Mouse (Mus musculus): ENCODE measurements around the gene Tcf7l2. TPM values are rescaled to one million over a fixed set of nuclear protein-coding genes. Genes with fewer than 3 reads are reported as not detected.

Tcf7l2 gene
- total and polyA plus RNA-seq, 2 experiments from 2014 or later: 3.9 to 71.6 TPM

DNA sequence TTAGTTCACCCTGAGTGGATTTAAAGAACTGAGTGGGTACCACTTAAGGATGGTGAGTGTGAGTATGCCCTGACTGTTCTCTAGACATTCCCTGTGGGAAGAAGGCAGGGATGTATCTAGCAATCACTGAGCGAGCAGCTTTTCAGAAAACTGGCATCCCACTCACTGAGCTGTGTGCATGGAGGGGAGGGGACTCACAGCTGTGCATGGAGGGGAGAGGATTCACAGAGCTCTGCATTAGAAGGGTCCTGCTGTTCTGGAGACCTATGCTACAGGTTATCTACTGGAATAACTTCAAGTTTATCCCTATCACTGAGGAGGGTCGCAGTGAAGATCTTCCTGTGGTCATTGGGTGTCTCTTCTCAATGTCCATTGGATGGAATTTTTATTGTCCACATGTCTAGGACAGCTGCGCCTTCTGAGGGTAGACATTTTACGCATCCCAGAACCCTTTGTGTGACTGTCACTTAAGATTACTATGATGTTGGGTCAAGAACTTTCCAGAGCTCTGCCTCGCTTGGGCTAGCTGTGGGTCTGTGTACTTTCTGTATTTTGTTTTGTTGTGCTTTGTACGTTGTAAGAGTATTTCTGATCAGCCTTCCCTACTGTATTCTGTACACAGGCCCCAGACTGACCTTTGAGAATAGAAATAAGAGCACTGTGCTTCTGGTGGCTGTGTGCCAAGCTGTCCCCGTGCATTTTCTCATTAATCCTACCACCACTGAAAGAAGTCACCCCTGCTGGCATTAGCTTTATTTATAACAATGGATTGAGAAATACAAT, 192.5 kb downstream of the Tcf7l2 start:
- no peak overlapping the region for H3K4me2 ChIP-seq (ENCODE audit: low read depth, low read length)
- no peak overlapping the region for H3K4me3 ChIP-seq (ENCODE audit: low read length)
- no peaks in the 10 kb centered on the region for H3K27me3 ChIP-seq (ENCODE audit: insufficient read depth, low read length)
- ATAC-seq (0 out of 2 replicates have a peak, but pooled peaks have one; percentile 24), DNase-seq (ENCODE audit: low spot score) (peak; percentile 20)
- 36% methylated on average over 7 of the region's 7 CpGs for WGBS
- H3K9ac ChIP-seq (replicated peaks; ENCODE audit: low read length): no peak overlapping the region
- no peaks in the 10 kb centered on the region for H3K4me1 ChIP-seq (ENCODE audit: insufficient read depth, low read length)
- H3K27ac ChIP-seq: no peak overlapping the region
- TF ChIP-seq CTCF (IDR thresholded peaks at IDR 0.05; ENCODE audit: low read depth): no peak
- H3K36me3 ChIP-seq (ENCODE audit: insufficient read depth, low read length): no peaks in the 10 kb centered on the region
- H3K9me3 ChIP-seq (ENCODE audit: low read length): no peaks in the 10 kb centered on the region

GRCm38 (mm10) chr19:55934730-55935003, 193.0 kb downstream of the Tcf7l2 start:
- WGBS: 67% methylated on average over 3 of the region's 3 CpGs
- no peak overlapping the region for H3K4me2 ChIP-seq (ENCODE audit: low read depth, low read length)
- H3K4me1 ChIP-seq (ENCODE audit: insufficient read depth, low read length): no peaks in the 10 kb centered on the region
- no peaks in the 10 kb centered on the region for H3K9me3 ChIP-seq (ENCODE audit: low read length)
- no peak for TF ChIP-seq CTCF (IDR thresholded peaks at IDR 0.05; ENCODE audit: low read depth)
- no peaks in the 10 kb centered on the region for H3K36me3 ChIP-seq (ENCODE audit: insufficient read depth, low read length)
- no peak overlapping the region for H3K4me3 ChIP-seq (ENCODE audit: low read length)
- H3K27me3 ChIP-seq (ENCODE audit: insufficient read depth, low read length): no peaks in the 10 kb centered on the region
- H3K27ac ChIP-seq: no peak overlapping the region
- H3K9ac ChIP-seq (replicated peaks; ENCODE audit: low read length): no peak overlapping the region
- DNase-seq (ENCODE audit: low spot score) (no peak), ATAC-seq (no peak)

DNA sequence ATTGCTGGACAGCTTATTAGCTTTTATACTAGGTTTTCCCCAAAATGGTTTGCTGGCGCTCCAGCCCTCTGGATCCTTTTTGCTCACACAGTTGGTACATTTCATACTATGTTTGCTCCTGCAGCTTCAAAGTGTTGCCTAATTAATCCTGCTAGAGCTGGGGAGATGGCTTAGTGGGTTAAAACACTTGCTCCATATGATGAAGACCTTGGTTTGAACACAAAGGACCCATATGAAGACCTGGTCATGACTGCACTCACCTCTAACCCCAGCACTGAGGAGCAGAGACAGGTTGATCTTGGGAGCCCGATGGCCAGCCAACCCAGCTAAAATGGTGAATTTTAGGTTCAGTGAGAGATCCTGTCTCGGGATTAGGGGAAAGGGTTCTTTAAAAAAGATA, 195.4 kb downstream of the Tcf7l2 start:
- Histone ChIP-seq H3K4me1 (ENCODE audit: insufficient read depth, low read length) (peaks cover 9% of the 10 kb centered on the region; the same call in 1 of the 2 replicates), H3K9ac (replicated peaks; ENCODE audit: low read length) (no peak overlapping the region), H3K4me2 (ENCODE audit: low read depth, low read length) (no peak overlapping the region), H3K36me3 (ENCODE audit: insufficient read depth, low read length) (no peaks in the 10 kb centered on the region), H3K27me3 (ENCODE audit: insufficient read depth, low read length) (no peaks in the 10 kb centered on the region), H3K9me3 (ENCODE audit: low read length) (no peaks in the 10 kb centered on the region), H3K4me3 (ENCODE audit: low read length) (no peak overlapping the region), H3K27ac (no peak overlapping the region)
- DNase-seq (ENCODE audit: low spot score) (no peak), ATAC-seq (no peak)
- WGBS: 92% methylated on average over 3 of the region's 3 CpGs
- TF ChIP-seq CTCF (IDR thresholded peaks at IDR 0.05; ENCODE audit: low read depth): no peak

- H3K36me3 ChIP-seq (ENCODE audit: insufficient read depth, low read length): no peaks in the 10 kb centered on the region
- ATAC-seq (no peak), DNase-seq (ENCODE audit: low spot score) (no peak)
- TF ChIP-seq CTCF (IDR thresholded peaks at IDR 0.05; ENCODE audit: low read depth): no peak
- peaks cover 9% of the 10 kb centered on the region; the same call in 1 of the 2 replicates for H3K4me1 ChIP-seq (ENCODE audit: insufficient read depth, low read length)
- H3K9me3 ChIP-seq (ENCODE audit: low read length): no peaks in the 10 kb centered on the region
- no peaks in the 10 kb centered on the region for H3K27me3 ChIP-seq (ENCODE audit: insufficient read depth, low read length)
- no peak overlapping the region for H3K4me2 ChIP-seq (ENCODE audit: low read depth, low read length)
- H3K4me3 ChIP-seq (ENCODE audit: low read length): no peak overlapping the region
- no peak overlapping the region for H3K9ac ChIP-seq (replicated peaks; ENCODE audit: low read length)
- 93% methylated on average over 21 of the region's 21 CpGs for WGBS
- no peak overlapping the region for H3K27ac ChIP-seq
These were observed 196.8 kb downstream of the Tcf7l2 start for GRCm38 (mm10) chr19:55938254-55939046.

GRCm38 (mm10) chr19:55939090-55939489, 197.5 kb downstream of the Tcf7l2 start:
- H3K27ac ChIP-seq: no peak overlapping the region
- WGBS: 88% methylated on average over 5 of the region's 5 CpGs
- no peaks in the 10 kb centered on the region for H3K27me3 ChIP-seq (ENCODE audit: insufficient read depth, low read length)
- no peak overlapping the region for H3K9ac ChIP-seq (replicated peaks; ENCODE audit: low read length)
- no peak for DNase-seq (ENCODE audit: low spot score)
- no peak for ATAC-seq
- H3K4me2 ChIP-seq (ENCODE audit: low read depth, low read length): no peak overlapping the region
- H3K4me1 ChIP-seq (ENCODE audit: insufficient read depth, low read length): peaks cover 9% of the 10 kb centered on the region; the same call in 1 of the 2 replicates
- no peak overlapping the region for H3K4me3 ChIP-seq (ENCODE audit: low read length)
- no peaks in the 10 kb centered on the region for H3K9me3 ChIP-seq (ENCODE audit: low read length)
- no peaks in the 10 kb centered on the region for H3K36me3 ChIP-seq (ENCODE audit: insufficient read depth, low read length)
- TF ChIP-seq CTCF (IDR thresholded peaks at IDR 0.05; ENCODE audit: low read depth): no peak

DNA sequence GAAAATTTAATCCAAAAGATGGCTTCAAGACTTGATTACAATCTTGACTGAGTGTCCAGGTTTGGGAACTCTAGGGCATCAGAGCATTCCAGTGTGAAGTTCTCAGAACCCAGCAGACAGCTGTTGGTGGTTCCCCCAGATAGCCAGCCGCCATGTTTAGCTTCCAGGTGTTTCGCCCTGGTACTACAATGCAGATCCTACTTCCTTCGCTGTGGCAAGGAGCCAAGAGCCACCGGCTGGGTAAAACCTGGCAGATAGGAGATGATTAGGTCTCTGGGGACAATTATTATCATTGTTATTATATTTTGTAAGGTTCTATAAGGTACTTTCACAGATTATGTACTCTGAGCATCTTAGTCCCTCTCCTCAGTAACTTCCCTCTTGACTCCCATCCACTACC, 198.1 kb downstream of the Tcf7l2 start:
- DNase-seq (ENCODE audit: low spot score) (no peak), ATAC-seq (no peak)
- no peak overlapping the region for H3K9ac ChIP-seq (replicated peaks; ENCODE audit: low read length)
- TF ChIP-seq CTCF (IDR thresholded peaks at IDR 0.05; ENCODE audit: low read depth): no peak
- H3K9me3 ChIP-seq (ENCODE audit: low read length): no peaks in the 10 kb centered on the region
- no peak overlapping the region for H3K4me3 ChIP-seq (ENCODE audit: low read length)
- 90% methylated on average over 4 of the region's 4 CpGs for WGBS
- H3K27ac ChIP-seq: no peak overlapping the region
- H3K27me3 ChIP-seq (ENCODE audit: insufficient read depth, low read length): no peaks in the 10 kb centered on the region
- H3K4me2 ChIP-seq (ENCODE audit: low read depth, low read length): no peak overlapping the region
- peaks cover 9% of the 10 kb centered on the region; the same call in 1 of the 2 replicates for H3K4me1 ChIP-seq (ENCODE audit: insufficient read depth, low read length)
- H3K36me3 ChIP-seq (ENCODE audit: insufficient read depth, low read length): no peaks in the 10 kb centered on the region

All from hindbrain, postnatal 0 days (tissue).